Mouse (Mus musculus) embryonic facial prominence, embryonic 14.5 days (tissue): ENCODE data around the gene Telo2. TPM values are rescaled to one million over a fixed set of nuclear protein-coding genes. Genes with fewer than 3 reads are reported as not detected.
"Not testable (repeated sequence)": the region's sequence is repeated elsewhere in the genome, so short reads cannot be mapped to it uniquely, and the experiment has no call there.

Experiments
- ATAC-seq: fragments of 200-750 bp; cut with Nextera tagmentation; 2 replicates; pipeline ENCODE4 v1.8.0; 2017; ENCODE audit warnings: low read depth, moderate number of reproducible peaks, moderate TSS enrichment
- DNase-seq: peaks from one replicate; pipeline ENCODE4 v3.0.0-alpha.2; 2015; ENCODE audit warnings: low spot score
- H3K27ac ChIP-seq: fragments of 300-500 bp; sonication (generic); replicated peaks from 2 replicates; pipeline ENCODE4 v1.5.1; 2014; ENCODE audit warnings: low read depth, mild to moderate bottlenecking, low read length, moderate library complexity
- H3K27me3 ChIP-seq: fragments of 300-500 bp; sonication (generic); replicated peaks from 2 replicates; pipeline ENCODE4 v1.6.1; 2014; ENCODE audit warnings: low read length; ENCODE audit not compliant: control insufficient read depth, insufficient read depth
- H3K36me3 ChIP-seq: fragments of 300-500 bp; sonication (generic); 2 replicates; pipeline ENCODE4 v1.6.1; 2014; ENCODE audit warnings: low read length, mixed read lengths; ENCODE audit not compliant: control insufficient read depth, insufficient read depth
- H3K4me1 ChIP-seq: fragments of 300-500 bp; sonication (generic); 2 replicates; pipeline ENCODE4 v1.6.1; 2014; ENCODE audit warnings: antibody characterized with exemption, low read length; ENCODE audit not compliant: control insufficient read depth, insufficient read depth
- H3K4me2 ChIP-seq: fragments of 300-500 bp; sonication (generic); 2 replicates; pipeline ENCODE4 v1.6.1; 2014; ENCODE audit warnings: low read depth, mild to moderate bottlenecking, low read length, moderate library complexity, mixed read lengths
- H3K4me3 ChIP-seq: fragments of 300-500 bp; sonication (generic); 2 replicates; pipeline ENCODE4 v1.5.1; 2014; ENCODE audit warnings: low read depth, mild to moderate bottlenecking, low read length
- H3K9ac ChIP-seq: fragments of 300-500 bp; sonication (generic); 2 replicates; pipeline ENCODE4 v1.6.1; 2014; ENCODE audit warnings: low read depth, mild to moderate bottlenecking, low read length, moderate library complexity, mixed read lengths
- H3K9me3 ChIP-seq: fragments of 300-500 bp; sonication (generic); 2 replicates; pipeline ENCODE4 v1.6.1; 2016; ENCODE audit warnings: low read length; ENCODE audit not compliant: control insufficient read depth
- WGBS: fragments of 180-500 bp; shearing (Covaris S2); extraction: QIAGEN DNeasy Blood & Tissue Kit; methylation state at CpG from one replicate; pipeline ENCODE4 v1.1.7; 2014; 5-methylcytosine and 5-hydroxymethylcytosine counted together
- polyA plus RNA-seq: library from polyadenylated mRNA; unstranded; fragments of >200 nt; fragmentation: Nextera tagmentation; extraction: Ambion mirVana; gene quantifications from 2 replicates; pipeline ENCODE4 v1.2.1, GENCODE M21; 2014

The Telo2 gene
- polyA plus RNA-seq, 1 experiment from 2014 or later: 24.8 TPM

DNA sequence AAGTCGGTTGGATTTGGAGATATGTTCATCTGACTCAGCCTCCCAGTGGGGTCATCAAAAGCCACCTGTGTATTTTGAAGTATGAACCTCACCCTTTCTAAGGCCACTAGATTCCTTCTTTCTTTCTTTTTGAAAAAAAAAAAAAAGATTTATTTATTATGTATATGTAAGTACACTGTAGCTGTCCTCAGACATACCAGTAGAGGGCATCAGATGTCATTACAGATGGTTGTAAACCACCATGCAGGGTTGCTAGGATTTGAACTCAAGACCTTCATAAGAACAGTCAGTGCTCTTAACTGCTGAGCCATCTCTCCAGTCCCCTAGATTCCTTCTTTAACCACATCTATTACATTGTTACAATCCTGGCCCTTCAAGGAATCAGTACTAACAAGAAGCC, 14.3 kb upstream of the Telo2 start:
- ATAC-seq: no peak
- peaks cover 8% of the 10 kb centered on the region for H3K4me1 ChIP-seq
- no peak overlapping the region for H3K9ac ChIP-seq
- DNase-seq: no peak
- H3K27me3 ChIP-seq: no peaks in the 10 kb centered on the region
- 92% methylated on average over 1 of the region's 1 CpGs for WGBS
- H3K9me3 ChIP-seq: no peaks in the 10 kb centered on the region
- H3K4me2 ChIP-seq: no peak overlapping the region
- H3K36me3 ChIP-seq: no peaks in the 10 kb centered on the region
- H3K4me3 ChIP-seq: no peak overlapping the region
- H3K27ac ChIP-seq: no peak overlapping the region

DNA sequence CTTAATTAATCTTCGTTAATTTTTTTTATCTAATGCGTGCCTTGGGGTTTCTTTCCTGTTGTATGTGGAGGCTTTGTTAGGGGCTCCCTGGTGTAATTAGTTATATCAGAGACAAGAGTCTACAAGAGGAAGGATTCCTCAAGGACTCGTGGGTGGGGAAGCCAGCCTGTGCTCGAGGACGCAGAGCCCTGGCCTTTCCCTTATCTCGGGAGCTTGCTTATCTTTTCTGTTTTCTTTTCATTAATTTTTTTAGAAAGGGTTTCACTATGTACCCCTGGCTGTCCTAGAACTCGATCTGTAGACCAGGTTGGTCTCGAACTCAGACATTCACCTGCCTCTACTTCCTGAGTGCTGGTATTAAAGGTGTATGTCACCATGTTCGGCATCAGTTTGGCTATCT, 11.9 kb upstream of the Telo2 start:
- Histone ChIP-seq H3K4me1 (no peaks in the 10 kb centered on the region), H3K4me2 (no peak overlapping the region), H3K27ac (no peak overlapping the region), H3K27me3 (no peaks in the 10 kb centered on the region), H3K9ac (no peak overlapping the region), H3K9me3 (no peaks in the 10 kb centered on the region), H3K36me3 (no peaks in the 10 kb centered on the region), H3K4me3 (no peak overlapping the region)
- 78% methylated on average over 9 of the region's 9 CpGs for WGBS
- ATAC-seq (no peak), DNase-seq (no peak)

DNA sequence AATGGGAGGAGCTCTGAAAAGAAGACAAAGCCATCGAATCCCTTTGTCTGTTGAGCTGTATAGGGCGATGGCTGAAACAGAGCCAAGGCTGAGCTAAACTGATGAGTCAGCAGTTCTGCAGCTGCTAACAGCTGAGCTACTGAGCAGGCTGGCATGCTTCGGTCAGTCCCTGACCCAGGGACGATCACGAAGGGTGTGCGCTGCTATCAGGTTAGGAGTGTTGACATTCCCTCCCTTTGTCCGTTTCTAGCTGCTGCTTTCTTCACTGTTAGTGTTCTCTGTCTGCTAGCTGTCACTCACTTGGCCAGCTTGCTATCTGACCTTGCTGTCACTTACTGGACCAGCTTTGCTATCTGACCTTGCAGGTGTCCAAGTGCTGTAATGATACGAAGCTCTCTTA, 11.3 kb upstream of the Telo2 start:
- no peaks in the 10 kb centered on the region for H3K4me1 ChIP-seq
- H3K27ac ChIP-seq: no peak overlapping the region
- no peak overlapping the region for H3K4me2 ChIP-seq
- H3K9me3 ChIP-seq: no peaks in the 10 kb centered on the region
- peak; percentile 29 for DNase-seq
- no peak overlapping the region for H3K9ac ChIP-seq
- no peaks in the 10 kb centered on the region for H3K36me3 ChIP-seq
- H3K27me3 ChIP-seq: no peaks in the 10 kb centered on the region
- ATAC-seq: 0 out of 2 replicates have a peak, but pooled peaks have one; percentile 30
- WGBS: 62% methylated on average over 8 of the region's 8 CpGs
- no peak overlapping the region for H3K4me3 ChIP-seq

GRCm38 (mm10) chr17:25125442-25126060, 9.8 kb upstream of the Telo2 start:
- not testable (repeated sequence) for H3K4me1 ChIP-seq, ATAC-seq, H3K4me3 ChIP-seq, H3K27me3 ChIP-seq, H3K27ac ChIP-seq, DNase-seq, H3K9ac ChIP-seq, H3K36me3 ChIP-seq, H3K4me2 ChIP-seq, H3K9me3 ChIP-seq
- WGBS: 70% methylated on average over 3 of the region's 3 CpGs

DNA sequence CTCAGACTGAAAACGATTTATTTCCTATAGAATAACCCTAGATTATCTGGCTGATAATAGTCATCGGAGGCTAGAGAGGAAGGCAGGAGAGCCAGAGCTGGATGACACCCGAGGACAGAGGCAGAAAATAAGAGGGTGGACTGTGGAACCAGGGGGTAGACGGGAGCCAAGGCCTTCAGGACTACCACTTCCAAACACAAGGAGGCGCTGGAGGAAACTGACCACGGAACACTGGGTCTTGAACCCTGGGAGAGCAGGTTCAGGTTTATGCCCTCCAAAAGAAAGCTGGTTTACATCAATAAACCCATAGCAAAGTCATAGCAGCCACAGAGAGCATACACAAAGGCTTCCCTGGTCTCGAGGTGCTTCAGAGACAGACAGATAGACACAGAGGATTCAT, 8.2 kb upstream of the Telo2 start:
- WGBS: 29% methylated on average over 7 of the region's 7 CpGs
- no peaks in the 10 kb centered on the region for H3K27me3 ChIP-seq
- no peaks in the 10 kb centered on the region for H3K36me3 ChIP-seq
- ATAC-seq (no peak), DNase-seq (no peak)
- no peak overlapping the region for H3K4me2 ChIP-seq
- no peak overlapping the region for H3K9ac ChIP-seq
- H3K9me3 ChIP-seq: no peaks in the 10 kb centered on the region
- H3K4me3 ChIP-seq: no peak overlapping the region
- no peaks in the 10 kb centered on the region for H3K4me1 ChIP-seq
- no peak overlapping the region for H3K27ac ChIP-seq

- H3K4me2 ChIP-seq: no peak within 1 kb of the TSS
- H3K4me3 ChIP-seq: no peak within 1 kb of the TSS
- peak; percentile 29 for DNase-seq
- 26% methylated on average over 3 of the region's 3 CpGs for WGBS
- no peak for ATAC-seq
- no peaks in the 10 kb centered on the region for H3K36me3 ChIP-seq
- no peaks in the 10 kb centered on the region for H3K9me3 ChIP-seq
- H3K4me1 ChIP-seq: no peaks in the 10 kb centered on the region
- H3K27me3 ChIP-seq: no peaks in the 10 kb centered on the region
- peak within 1 kb of the TSS; percentile 13; the same call in 1 of the 2 replicates for H3K27ac ChIP-seq
- H3K9ac ChIP-seq: peak within 1 kb of the TSS; percentile 37; the same call in 1 of the 2 replicates
Observed at GRCm38 (mm10) chr17:25120406-25120805, 4.6 kb upstream of the Telo2 start, which contains the start of gene Ptx4. Ptx4 (plus strand) TSS chr17:25120760.

GRCm38 (mm10) chr17:25117263-25117662, 1.5 kb upstream of the Telo2 start:
- no peak overlapping the region for H3K4me2 ChIP-seq
- no peak overlapping the region for H3K4me3 ChIP-seq
- H3K27ac ChIP-seq: no peak overlapping the region
- ATAC-seq (no peak), DNase-seq (no peak)
- H3K36me3 ChIP-seq: 0 out of 2 replicates have a peak, but pooled peaks cover 8% of the 10 kb centered on the region
- H3K9me3 ChIP-seq: no peaks in the 10 kb centered on the region
- H3K9ac ChIP-seq: no peak overlapping the region
- H3K27me3 ChIP-seq: no peaks in the 10 kb centered on the region
- H3K4me1 ChIP-seq: peaks cover 5% of the 10 kb centered on the region
- 38% methylated on average over 4 of the region's 4 CpGs for WGBS

- ATAC-seq (peak; percentile 49), DNase-seq (peak; percentile 56)
- Histone ChIP-seq H3K4me3 (peak overlapping the region; percentile 70), H3K4me1 (peaks cover 5% of the 10 kb centered on the region), H3K9ac (peak overlapping the region; percentile 80), H3K36me3 (peaks cover 23% of the 10 kb centered on the region; the same call in 1 of the 2 replicates), H3K9me3 (no peaks in the 10 kb centered on the region), H3K27ac (peak overlapping the region; percentile 94), H3K4me2 (peak overlapping the region; percentile 95), H3K27me3 (no peaks in the 10 kb centered on the region)
- WGBS: 5% methylated on average over 23 of the region's 23 CpGs
Observed at GRCm38 (mm10) chr17:25114908-25115645, 690 bp downstream of the Telo2 start.
